Mouse (Mus musculus) frontal cortex, postnatal 14 days (tissue): ENCODE measurements around the gene Gprc5c.

Source experiments
- DNase-seq, 2 experiments: peaks; one replicate each; pipeline ENCODE4 v3.0.0; 2022; ENCODE audit warnings: low spot score in 2 of 2

The Gprc5c gene

DNA sequence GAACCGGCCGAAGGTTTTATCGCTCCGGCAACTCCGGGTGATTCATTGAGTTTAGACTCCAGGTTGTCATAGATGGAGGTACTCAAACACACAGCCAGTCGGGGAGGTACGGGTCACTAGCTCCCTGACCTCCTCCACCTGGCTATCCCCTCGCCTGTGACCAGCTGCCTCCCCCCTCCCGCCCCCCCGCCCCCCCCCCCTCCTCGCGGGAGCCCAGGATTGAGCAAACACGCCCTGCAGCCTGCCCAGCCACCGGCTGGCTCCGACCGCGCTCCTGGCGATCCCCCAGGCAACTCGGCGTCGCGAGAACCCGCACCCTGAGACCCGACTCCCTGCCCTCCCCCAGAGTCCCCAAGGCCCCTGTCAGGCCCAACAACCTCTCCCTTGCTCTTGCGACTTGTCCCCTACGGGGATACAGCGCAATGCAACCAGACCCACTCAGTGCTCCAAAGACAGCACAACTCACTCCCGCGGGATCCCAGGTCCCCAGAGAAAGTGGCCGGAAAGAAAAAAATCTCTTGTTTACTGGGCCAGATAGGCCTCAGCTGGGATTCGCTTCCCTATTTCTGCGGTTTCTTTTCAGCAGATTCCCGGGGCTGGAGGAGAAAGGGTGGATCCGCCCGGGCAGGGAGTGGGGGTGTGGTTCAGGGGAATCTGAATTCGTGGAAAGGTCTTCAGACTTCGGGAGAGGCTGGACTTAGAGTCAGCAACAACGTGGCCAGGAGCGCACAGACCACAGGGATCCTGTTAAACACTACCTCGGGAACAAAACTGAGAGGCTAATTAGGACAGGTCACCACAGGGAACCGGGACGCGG, at the start of gene Gprc5c:
Gene Gprc5c, plus strand, starts transcription at position 701 of the 817 bp plus-strand sequence.
- no peak for DNase-seq

DNA sequence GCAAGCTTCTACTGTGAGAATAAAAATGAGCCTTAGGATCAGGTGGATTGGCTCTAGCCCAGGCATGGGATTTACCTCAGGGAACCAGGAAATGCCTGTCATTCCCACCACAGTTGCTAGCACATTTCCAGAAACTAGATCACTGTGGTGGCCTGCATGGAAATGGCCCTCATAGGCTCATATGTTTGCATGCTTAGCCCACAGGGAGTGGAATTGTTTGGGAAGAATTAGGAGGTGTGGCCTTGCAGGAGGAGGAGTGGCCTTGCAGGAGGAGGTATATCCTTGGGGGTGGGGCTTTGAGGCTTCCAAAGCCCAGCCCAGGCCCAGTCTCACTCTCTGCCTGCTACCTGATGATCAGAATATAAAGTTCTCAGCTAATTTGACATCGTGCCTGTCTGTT, 49.0 kb upstream of the Gprc5c start:
- no peak for DNase-seq

DNA sequence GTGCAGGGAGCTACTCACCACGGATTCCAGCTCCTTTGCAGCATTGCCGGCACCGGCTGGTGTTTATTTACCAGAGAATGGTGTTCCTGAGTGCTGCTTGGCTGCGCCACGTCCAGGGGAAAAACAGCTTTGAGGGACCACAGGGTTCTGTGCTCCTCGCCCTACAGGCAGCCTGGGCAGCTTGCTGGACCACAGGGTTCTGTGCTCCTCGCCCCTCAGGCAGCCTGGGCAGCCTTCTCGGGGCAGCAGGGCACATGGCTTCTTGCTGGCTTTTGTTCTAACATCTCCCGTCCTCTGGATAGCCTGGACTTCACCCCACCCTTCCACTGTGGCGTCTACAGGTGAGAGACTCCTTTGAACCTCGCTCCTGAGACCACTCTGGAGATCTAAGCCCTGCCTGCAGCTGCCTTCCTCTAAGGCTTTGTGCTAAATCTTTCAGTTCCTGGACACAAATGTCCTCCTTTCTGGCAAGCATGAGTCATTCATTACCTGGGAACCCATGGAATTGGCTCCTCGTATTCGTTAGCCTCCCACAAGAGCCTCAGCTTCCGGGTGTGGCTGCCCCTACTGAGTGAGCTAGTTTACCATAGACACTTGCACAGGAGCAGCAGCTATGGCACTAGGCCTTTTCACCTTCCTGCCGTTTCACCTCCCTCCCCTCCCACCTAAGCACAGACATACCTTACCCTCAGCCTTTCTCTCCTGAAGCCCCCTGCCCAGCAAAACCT, 48.2 kb upstream of the Gprc5c start:
- DNase-seq = no peak

DNA sequence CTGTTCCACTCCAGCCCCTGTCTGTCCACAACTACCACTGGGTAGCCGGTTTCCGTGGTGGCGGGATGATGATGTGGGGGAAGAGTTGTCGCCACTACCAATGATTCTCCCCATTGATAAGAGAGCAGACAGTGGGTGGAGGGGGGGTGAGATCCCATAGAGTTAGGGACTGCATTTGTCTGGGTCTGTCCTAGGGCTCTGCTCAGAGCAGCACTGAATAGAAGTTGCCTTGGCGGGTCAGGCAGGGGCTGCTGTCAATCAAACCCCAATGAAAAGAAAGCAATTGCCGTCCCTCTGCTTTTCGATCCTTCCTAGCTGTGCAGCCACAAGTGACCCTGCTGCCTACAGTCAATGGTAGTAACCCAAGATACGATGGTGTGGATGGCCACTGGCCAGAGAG, 47.0 kb upstream of the Gprc5c start:
- no peak for DNase-seq

DNA sequence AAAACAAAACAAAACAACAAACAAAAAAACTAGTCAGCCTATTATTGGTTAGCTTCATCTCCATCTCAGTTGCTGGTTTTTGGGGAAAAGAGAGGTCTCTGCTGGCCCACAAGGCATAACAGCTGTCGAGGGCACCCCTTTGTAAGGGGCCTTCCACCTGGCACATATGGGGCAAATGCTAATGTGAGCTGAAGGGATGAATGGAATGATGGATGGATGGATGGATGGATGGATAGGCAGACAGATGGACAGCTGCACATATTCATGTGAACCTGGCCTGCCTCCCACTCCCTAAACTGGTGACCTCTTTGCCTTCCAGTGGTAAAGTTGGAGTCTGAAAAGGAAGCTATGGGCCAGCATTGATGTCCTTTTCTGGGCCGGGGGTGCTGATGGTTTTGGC, 43.9 kb upstream of the Gprc5c start:
- no peak for DNase-seq

DNA sequence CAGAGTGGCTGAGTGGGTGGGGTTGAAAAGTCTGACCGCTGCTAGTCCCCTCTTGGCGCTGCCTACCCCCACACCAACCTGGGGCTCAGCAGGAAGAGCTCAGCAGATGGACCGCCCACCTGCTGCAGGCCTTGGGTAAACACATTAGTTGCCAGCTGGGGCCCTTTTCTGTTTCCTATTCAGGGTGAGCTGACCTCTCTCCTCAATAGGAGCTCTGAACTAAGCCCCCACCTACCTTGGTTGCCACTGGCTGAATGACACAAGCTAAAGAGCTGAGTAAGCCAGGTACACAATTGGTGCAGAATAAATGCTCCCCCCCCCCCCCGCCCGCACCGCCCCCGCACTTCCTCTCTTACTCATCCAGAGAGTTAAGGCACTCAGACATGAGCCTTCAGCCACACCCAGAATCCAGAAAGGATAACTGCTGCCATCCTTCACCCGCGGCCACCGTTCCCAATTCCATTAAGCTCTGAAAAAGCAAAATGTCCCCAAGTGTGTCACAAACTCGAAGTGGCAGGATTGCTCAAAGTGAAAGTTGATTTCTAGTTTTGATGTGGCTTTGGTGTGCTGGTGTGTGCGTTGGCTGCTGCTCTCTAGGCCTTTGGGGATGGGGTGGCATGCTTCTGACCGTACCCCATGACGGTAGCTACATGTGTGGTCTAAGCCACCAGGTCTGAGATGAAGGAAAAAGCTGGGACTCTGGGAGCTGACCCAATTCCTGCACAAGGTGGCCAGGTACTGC, 43.1 kb upstream of the Gprc5c start:
- no peak for DNase-seq

DNA sequence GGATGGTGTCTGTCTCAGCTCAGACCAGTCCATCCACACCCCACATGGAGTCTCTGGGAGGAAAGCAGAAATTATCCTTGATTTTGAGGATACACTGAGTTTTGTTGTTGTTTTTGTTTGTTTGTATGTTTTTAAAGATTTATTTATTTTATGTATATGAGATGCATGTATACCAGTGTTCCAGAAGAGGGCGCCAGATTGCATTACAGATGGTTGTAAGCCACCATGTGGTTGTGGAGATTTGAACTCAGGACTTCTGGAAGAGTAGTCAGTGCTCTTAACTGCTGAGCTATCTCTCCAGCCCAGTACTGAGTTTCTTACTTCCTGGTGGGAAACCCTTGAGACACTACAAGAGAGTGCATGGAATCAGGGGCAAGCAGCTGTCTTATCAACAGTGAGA, 41.6 kb upstream of the Gprc5c start:
- no peak for DNase-seq

DNA sequence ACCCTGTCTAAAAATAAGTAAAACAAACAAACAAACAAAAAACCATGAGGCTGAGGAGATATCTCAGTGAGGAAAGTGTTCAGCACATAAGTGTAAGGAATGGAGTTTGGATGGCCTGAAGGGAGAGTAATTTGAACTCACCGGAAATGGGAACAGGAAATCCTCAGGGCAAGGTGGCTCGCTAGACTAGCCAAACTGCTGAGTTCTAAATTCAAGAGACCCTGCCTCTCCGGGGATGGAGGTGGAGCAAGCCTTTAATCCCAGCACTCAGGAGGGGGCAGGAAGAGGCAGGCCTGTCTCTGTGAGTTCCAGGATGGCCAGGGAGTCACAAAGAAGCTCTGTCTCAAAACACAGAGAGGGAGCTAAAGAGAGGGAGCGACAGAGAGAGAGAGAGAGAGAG, 40.6 kb upstream of the Gprc5c start:
- no peak for DNase-seq

DNA sequence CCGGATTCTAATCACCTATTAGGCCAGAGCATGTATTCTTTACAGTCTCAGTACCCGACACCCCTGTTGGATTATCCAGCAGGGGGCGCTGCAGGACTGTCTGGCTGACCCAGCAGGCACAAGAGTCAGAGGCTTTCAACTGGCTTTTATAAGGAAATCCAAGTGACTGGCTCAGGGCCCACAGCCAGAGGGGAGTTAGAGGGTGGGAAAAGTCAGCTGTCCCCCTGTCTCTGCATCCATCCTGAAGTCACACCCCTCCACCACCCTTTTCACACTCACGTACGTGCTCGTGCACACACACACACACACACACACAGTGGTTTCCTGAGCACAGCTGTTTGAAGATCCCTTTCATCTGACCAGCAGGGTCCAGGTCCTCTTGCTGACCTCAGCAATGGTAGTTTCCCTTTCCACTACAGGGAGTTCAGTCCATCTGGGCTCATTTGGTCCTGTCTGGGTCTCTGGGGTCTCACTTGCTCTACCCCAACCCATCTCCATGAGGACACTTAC, 38.2 kb upstream of the Gprc5c start:
- peak; percentile 72 to 89 for DNase-seq

DNA sequence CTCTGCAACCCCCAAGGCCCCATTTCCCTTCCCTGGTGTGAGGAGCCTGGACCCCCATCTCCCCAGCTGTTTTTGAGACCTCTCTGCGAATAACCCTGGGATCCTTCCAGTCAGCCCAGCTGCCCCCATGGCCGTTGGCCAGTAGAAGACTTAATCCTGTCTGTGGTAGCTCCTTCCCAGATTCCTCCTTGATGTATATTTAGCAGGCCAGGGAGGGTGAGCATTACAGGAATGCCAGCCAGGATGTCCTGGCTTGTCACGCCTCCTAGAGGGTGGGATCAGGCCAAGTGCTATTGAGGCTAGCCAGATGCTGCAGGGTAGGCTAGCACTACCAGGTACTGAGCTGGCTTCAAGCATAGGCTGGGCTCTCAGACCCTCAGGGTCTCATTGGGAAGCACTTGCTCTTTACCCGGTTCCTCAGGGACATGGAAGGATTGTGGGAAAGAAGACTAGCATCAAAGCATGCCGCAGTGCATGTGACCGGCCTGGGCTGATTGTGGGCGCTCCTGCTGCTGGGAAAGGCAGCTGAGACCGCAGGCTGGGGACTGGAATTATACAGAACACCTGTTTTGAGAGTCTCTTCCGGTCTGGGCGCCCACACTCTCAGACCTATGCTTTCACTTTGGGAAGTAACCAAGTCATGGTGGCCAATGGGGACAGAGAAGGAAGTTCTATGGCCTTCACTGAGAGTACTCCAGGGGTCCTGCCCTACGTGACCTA, 35.9 kb upstream of the Gprc5c start:
- DNase-seq = no peak

DNA sequence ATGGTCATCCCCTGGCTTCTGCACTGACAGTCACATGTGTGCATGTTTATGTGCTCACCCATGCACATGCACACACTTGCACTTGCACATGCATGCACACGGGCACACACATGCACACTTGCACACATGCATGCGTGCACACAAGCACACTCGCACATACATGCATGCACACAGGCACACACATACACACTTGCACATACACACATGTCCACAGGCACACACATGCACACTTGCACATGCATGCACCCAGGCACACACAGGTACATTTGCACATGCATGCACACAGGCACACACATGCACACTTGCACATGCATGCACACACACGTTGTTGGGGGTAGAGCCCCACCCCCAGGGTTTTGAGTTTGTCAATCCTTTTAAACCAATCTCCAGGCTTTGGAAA, 34.0 kb upstream of the Gprc5c start:
- DNase-seq = no peak

DNA sequence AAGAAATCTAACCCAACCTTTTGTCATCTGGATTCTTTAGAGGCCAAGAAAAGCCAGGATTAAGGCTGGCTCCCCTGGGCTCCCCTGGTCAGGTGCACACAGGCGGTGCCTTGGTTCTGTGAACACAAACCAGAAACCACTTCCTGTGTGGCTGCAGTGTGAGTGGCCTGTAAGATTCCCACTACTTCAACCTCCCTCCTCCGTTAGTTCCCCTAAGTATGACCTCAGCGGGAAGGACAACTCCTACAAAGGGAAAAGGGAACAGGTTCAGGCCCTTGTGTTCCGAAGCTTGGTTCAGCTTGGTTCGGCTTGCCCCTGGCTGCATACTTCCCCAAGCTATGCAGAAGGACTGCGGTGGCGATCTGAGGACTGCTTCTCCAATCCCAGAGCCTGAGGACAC, 32.8 kb upstream of the Gprc5c start:
- no peak for DNase-seq

DNA sequence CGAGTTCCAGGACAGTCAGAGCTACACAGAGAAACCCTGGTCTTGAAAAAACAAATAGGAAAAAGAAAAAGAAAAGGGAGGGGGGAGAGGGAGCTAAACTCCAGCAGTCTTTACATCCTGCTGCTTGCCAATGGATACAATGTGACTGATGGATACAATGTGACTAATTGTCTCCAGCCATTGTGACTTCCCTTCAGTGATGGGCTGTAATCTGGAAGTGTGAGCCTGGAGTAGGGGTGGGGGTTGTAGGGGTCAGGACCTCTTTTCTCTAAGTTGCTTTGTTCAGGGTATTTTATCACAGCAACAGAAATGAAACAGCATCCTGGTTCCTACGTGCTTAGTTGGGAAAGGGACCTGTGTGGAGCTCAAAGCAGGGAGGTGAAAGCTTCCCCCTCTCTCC, 31.8 kb upstream of the Gprc5c start:
- DNase-seq = no peak

DNA sequence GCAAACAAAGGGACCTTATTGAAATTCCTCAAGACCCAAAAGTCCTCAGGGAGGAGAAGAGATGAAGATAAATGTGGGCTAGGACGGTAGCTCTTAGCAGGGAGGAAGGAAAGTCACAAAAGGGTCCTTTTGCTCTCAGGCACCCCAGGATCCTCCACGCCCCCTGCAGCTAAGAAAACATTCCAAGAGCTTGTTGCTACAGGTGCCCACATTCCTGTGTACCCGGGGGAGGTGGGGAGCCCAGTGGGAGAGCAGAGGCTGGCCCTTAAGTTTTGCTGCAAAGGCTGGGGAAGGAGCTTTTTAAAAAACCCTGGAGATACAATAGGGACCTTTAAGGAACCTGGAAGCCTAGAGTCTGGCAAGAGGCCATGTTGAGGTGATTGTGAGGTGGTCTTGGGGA, 30.5 kb upstream of the Gprc5c start:
- no peak for DNase-seq

DNA sequence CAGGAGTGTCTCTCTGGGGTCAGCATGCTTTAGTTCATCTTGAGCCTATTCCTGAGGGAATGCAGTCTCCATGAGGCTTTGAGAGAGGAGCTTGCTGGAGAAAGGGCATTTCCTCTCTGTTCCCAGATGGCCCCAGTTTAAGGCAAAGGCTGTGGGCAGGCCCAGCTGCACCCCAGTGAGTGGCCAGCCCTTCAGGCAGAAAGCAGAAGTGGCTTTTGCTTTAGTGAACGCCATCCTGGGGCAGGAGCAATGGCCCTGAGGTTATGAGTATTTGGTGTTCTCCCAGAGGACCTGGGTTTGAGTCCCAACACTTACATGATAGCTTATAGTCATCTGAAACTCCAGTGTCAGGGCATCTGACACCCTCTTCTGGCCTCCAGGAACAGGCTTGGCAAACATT, 29.6 kb upstream of the Gprc5c start:
- no peak for DNase-seq

DNA sequence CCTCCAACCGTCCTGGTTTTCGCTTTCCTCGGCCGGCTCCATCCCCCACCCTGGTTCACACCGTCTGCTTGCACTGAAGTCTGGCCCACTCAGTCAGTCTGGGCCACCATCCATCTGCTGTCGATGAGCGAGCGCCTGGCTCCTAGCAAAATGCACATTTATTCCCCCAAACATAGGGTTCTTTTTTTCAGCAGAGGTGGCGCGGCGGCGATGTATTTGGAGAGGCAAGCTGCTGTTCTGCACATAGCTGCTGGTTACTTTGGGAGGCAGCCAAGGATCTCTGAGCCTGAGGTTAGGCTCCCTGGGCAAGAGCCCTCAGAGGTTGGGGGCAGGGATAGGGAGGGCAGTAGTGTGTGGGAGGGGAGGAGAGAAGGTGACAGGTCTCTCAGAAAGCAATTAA, 28.2 kb upstream of the Gprc5c start:
- DNase-seq = peak; percentile 80 to 81

DNA sequence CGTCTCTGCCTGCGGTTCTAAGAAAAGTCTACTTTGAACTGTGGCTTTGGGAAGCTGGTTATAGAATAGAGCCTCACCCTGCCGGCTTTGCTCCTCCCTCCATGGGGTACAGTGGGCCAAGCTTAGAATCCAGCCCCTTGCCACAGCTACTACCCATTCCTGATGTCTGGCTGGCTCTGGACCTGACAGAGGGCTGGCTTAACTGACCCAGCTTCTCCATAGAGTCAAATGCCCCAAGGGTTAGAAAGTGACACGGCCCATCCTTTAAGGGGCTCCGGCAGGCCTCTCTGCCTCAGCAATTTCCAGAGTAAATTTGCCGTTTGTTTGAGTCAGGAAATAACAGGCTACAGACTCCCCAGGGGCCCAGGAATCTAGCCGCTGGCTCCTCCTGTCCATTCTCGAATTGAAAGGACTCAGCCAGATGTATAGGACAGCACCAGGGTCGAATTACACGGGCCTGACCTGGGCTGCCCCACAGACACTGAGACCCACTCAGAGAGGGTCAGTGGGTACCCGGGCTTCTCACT, 27.7 kb upstream of the Gprc5c start:
- DNase-seq = no peak

DNA sequence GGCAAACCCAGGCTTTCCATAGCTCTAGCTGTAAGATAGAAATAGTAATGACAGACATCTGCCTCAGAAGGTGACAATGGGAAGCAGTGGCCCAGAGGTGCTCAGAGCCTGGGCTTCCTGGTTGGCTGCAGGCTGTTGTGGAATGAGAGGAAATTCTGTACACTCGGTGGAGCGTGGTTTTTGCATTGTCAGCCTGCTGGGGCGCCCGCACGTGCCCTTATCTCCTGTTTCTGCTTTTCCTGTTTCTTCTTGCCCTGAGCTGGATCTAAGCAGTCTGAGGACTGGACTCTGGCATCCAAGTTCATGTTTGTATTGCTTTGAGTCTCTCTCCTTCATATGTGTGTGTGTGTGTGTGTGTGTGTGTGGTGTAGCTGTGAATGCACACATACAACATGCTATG, 24.3 kb upstream of the Gprc5c start:
- DNase-seq = no peak

DNA sequence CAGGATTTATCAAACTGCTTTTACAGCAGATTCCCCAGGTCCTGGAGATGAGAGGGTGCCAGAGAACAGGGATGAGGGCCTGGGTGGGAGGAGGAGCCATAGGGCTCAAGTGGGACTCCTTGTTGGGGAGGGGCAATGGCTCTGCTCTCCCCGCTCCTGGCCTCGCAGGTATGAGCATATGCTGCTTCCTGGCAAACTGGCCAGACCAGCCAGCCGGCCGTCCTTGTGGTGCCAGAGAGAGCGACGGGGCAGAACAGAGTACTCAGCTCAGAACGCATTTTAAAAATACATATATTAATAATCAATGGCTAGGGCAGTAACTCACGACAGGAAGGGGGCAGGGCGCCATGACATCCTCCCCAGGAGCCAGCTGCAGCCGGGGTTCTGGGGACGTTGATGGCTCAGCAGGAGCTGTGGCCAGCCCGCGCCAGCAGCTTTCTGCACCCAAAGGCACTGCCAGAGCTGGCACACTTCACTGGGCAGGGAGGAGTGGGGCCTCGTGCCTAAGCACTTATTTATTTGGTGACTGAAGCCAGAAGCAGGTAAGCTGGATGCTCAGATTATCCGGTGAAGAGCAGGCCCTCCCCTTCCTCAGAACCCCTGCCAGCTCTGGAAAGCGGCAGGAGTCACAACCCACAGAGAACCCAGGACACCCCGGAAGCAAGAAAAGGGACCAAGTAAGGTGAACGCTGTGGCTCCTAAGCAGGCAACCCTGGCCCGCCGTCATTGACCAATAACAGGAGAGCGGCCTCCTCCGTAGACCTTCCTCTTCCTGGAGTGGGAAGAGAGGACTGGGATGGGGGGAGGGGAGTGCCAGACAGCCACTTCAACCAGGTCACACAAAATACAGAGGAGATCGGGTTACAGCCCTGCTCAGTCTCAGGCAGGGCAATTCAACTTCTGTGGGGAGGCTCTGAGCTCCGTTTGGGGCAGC, 21.2 kb upstream of the Gprc5c start:
- no peak for DNase-seq

DNA sequence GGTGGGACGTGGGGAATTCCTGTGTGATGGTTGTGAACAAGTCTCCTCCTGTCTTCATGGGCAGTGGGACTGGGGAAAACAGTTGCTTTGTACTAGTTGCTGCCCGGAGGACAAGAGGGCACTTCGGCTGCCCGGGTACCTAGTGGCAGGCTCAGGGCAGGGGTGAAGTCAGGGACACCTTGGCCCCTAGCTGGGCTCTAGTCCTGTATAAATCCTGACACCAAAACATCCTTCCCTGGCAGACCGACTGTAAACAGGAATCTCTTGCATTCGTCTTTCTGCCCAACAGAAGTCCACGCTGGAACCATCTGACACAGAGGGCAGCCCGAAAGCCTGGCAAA, 20.5 kb upstream of the Gprc5c start:
- no peak for DNase-seq

DNA sequence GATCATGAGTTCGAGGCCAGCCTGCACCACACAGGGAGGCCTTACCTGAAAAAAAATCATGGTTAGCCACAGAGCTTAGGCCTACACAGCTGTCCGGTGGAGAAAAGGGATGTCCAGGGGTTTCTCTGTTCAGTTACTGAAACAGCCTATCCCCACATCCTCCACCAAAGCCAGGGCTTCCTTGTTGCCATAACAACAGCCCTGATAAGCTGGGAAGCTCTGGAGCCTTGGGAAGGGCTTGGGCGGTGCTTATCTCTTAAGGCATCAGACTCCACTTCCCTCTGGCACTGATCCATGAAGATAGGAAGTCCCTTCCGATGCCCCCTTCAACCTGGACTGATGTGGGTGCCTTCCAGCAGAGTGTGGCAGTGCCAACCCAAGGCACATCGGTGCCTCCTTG, 17.8 kb upstream of the Gprc5c start:
- DNase-seq = no peak
